Comparison of ENCODE assay signal across 10 mouse cellular contexts in the genomic region with DNA sequence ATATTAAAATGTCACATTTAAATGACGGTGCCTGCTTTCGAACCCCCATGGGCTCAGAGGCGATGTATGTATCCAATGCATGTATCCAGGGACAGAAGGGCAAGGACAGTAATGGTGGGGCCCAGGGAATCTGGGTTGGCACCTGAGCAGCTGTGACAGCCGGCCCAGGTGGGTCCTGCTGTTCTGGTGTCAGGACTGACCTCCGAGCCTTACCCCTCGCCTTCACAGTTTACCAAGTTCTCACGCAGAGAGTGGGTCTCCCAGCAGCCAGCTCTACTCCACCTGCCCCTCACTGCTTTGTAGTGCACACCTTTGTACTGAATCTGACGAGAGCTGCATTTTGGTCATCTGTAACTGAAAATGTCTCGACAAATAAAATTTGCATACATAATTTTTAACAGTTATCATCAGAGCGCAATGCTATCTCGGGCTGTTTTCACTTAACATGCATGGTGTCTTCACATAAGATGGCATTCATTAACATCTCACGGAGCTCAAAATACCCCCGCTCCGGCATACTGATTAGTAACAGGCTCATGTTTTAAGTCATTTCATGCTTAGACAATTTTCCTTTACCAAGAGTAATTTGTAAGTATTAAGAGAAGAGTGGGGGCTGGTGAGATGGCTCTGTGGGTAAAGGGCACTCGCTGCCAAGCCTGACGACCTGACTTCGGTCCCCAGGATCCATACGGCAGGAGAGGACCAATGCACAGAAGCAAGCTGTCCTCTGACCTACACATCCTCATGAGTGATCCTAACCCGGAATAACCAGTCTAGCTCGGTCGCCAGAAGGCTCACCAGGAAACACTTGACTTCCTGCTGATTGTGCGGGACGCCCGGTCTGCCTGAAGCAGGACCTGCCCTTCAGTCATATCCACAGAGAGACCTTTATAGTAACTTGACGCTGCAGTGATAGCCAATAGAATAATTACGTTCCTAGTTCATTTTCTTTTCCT.
A peak's percentile ranks its signal among the peaks of the same experiment; 100 is the strongest.
DNase-seq lines count a peak whose midpoint lies in the region; ATAC-seq and TF ChIP-seq lines count a peak whose summit lies in the region.
"Had no signal": no experiment of that assay in that cellular context is flagged by ENCODE, and none has a peak within 500 bp of the region (broad histone marks: within the 10 kb centered on the region; RNA-seq: fewer than 3 reads in every experiment).

No protein-coding gene starts in this region.

- no peak overlapping the region for H3K27ac ChIP-seq in embryonic facial prominence, embryonic 13.5 days
- H3K27ac ChIP-seq in embryonic facial prominence, embryonic 10.5 days (replicated peaks) = no peak overlapping the region
- 0 out of 2 replicates have a peak overlapping the region, but pooled peaks have one; percentile 35 for H3K27ac ChIP-seq in midbrain, embryonic 13.5 days
- no peak overlapping the region for H3K27ac ChIP-seq in midbrain, embryonic 10.5 days (replicated peaks)
- no peak overlapping the region; the same call in 1 of the 2 replicates for H3K27ac ChIP-seq in intestine, postnatal 0 days (ENCODE audit: low read depth, low read length)
- H3K27ac ChIP-seq in stomach, embryonic 15.5 days = peak overlapping the region; percentile 13; the same call in 1 of the 2 replicates
- H3K27ac ChIP-seq: midbrain, embryonic 12.5 days had no signal

- no peak for ATAC-seq in embryonic facial prominence, embryonic 13.5 days (ENCODE audit: insufficient number of reproducible peaks, insufficient read depth, low FRiP score, low TSS enrichment, low read depth)
- peak; percentile 14; the same call in 1 of the 2 replicates for ATAC-seq in midbrain, embryonic 13.5 days
- ATAC-seq in intestine, postnatal 0 days = peak; percentile 66
- ATAC-seq in stomach, embryonic 15.5 days (ENCODE audit: insufficient read depth, low FRiP score, low read depth) = peak; percentile 63; the same call in 1 of the 2 replicates
- ATAC-seq: Patski had no signal

- WGBS in embryonic facial prominence, embryonic 13.5 days = 58% methylated on average over 26 of the region's 26 CpGs
- WGBS in embryonic facial prominence, embryonic 10.5 days = 80% methylated on average over 26 of the region's 26 CpGs
- 84% methylated on average over 26 of the region's 26 CpGs for WGBS in midbrain, embryonic 13.5 days
- WGBS in midbrain, embryonic 10.5 days = 91% methylated on average over 26 of the region's 26 CpGs
- 70% methylated on average over 26 of the region's 26 CpGs for WGBS in intestine, postnatal 0 days
- 82% methylated on average over 26 of the region's 26 CpGs for WGBS in stomach, embryonic 15.5 days

- peaks cover 18% of the 10 kb centered on the region for H3K36me3 ChIP-seq in embryonic facial prominence, embryonic 13.5 days
- peaks cover 31% of the 10 kb centered on the region for H3K36me3 ChIP-seq in embryonic facial prominence, embryonic 10.5 days (replicated peaks)
- H3K36me3 ChIP-seq in midbrain, embryonic 13.5 days = peaks cover 16% of the 10 kb centered on the region
- peaks cover 51% of the 10 kb centered on the region for H3K36me3 ChIP-seq in midbrain, embryonic 10.5 days
- H3K36me3 ChIP-seq in intestine, postnatal 0 days (ENCODE audit: control insufficient read depth, insufficient read depth) = peaks cover 22% of the 10 kb centered on the region
- H3K36me3 ChIP-seq in stomach, embryonic 15.5 days = peaks cover 4% of the 10 kb centered on the region

- TF ChIP-seq CTCF in intestine, postnatal 0 days (IDR thresholded peaks at IDR 0.05; ENCODE audit: low read depth) = no peak

- peak overlapping the region; percentile 16; the same call in 1 of the 2 replicates for H3K4me2 ChIP-seq in embryonic facial prominence, embryonic 13.5 days
- no peak overlapping the region for H3K4me2 ChIP-seq in midbrain, embryonic 13.5 days (replicated peaks)
- 0 out of 2 replicates have a peak overlapping the region, but pooled peaks have one; percentile 6 for H3K4me2 ChIP-seq in intestine, postnatal 0 days (replicated peaks; ENCODE audit: low read depth)
- no peak overlapping the region for H3K4me2 ChIP-seq in stomach, embryonic 15.5 days
- H3K4me2 ChIP-seq: midbrain, embryonic 12.5 days had no signal

- H3K4me1 ChIP-seq in embryonic facial prominence, embryonic 13.5 days = peaks cover 21% of the 10 kb centered on the region
- H3K4me1 ChIP-seq in embryonic facial prominence, embryonic 10.5 days = peaks cover 12% of the 10 kb centered on the region
- H3K4me1 ChIP-seq in midbrain, embryonic 13.5 days (replicated peaks) = peaks cover 10% of the 10 kb centered on the region
- no peaks in the 10 kb centered on the region for H3K4me1 ChIP-seq in midbrain, embryonic 10.5 days
- no peaks in the 10 kb centered on the region for H3K4me1 ChIP-seq in intestine, postnatal 0 days (replicated peaks; ENCODE audit: control insufficient read depth, insufficient read depth, low read length)
- no peaks in the 10 kb centered on the region for H3K4me1 ChIP-seq in stomach, embryonic 15.5 days
- H3K4me1 ChIP-seq: midbrain, embryonic 12.5 days had no signal

- H3K4me3 ChIP-seq in embryonic facial prominence, embryonic 13.5 days = no peak overlapping the region
- H3K4me3 ChIP-seq in embryonic facial prominence, embryonic 10.5 days = no peak overlapping the region
- no peak overlapping the region for H3K4me3 ChIP-seq in midbrain, embryonic 13.5 days (replicated peaks)
- H3K4me3 ChIP-seq in midbrain, embryonic 10.5 days = no peak overlapping the region
- H3K4me3 ChIP-seq in intestine, postnatal 0 days (ENCODE audit: low read depth, low read length) = no peak overlapping the region
- H3K4me3 ChIP-seq in stomach, embryonic 15.5 days (replicated peaks) = no peak overlapping the region
- H3K4me3 ChIP-seq: midbrain, embryonic 12.5 days had no signal

- no peak overlapping the region for H3K9ac ChIP-seq in embryonic facial prominence, embryonic 13.5 days
- no peak overlapping the region for H3K9ac ChIP-seq in midbrain, embryonic 13.5 days (replicated peaks)
- no peak overlapping the region for H3K9ac ChIP-seq in intestine, postnatal 0 days (ENCODE audit: low read depth, low read length)
- no peak overlapping the region for H3K9ac ChIP-seq in stomach, embryonic 15.5 days
- H3K9ac ChIP-seq: midbrain, embryonic 12.5 days had no signal

- no peaks in the 10 kb centered on the region for H3K9me3 ChIP-seq in embryonic facial prominence, embryonic 13.5 days
- no peaks in the 10 kb centered on the region for H3K9me3 ChIP-seq in embryonic facial prominence, embryonic 10.5 days
- no peaks in the 10 kb centered on the region for H3K9me3 ChIP-seq in midbrain, embryonic 13.5 days
- H3K9me3 ChIP-seq in midbrain, embryonic 10.5 days (replicated peaks) = no peaks in the 10 kb centered on the region
- H3K9me3 ChIP-seq in intestine, postnatal 0 days (ENCODE audit: control insufficient read depth) = no peaks in the 10 kb centered on the region
- H3K9me3 ChIP-seq in stomach, embryonic 15.5 days = no peaks in the 10 kb centered on the region
- H3K9me3 ChIP-seq: midbrain, embryonic 12.5 days had no signal

- H3K27me3 ChIP-seq in embryonic facial prominence, embryonic 13.5 days = no peaks in the 10 kb centered on the region
- H3K27me3 ChIP-seq in embryonic facial prominence, embryonic 10.5 days (replicated peaks; ENCODE audit: low read depth, poor library complexity, severe bottlenecking) = no peaks in the 10 kb centered on the region
- no peaks in the 10 kb centered on the region for H3K27me3 ChIP-seq in midbrain, embryonic 13.5 days
- no peaks in the 10 kb centered on the region for H3K27me3 ChIP-seq in midbrain, embryonic 10.5 days (ENCODE audit: low read depth, poor library complexity, severe bottlenecking)
- no peaks in the 10 kb centered on the region for H3K27me3 ChIP-seq in intestine, postnatal 0 days (replicated peaks; ENCODE audit: control insufficient read depth, insufficient read depth, low read length)
- H3K27me3 ChIP-seq in stomach, embryonic 15.5 days (replicated peaks) = no peaks in the 10 kb centered on the region
- H3K27me3 ChIP-seq: midbrain, embryonic 12.5 days; Patski had no signal

- no peak for DNase-seq in embryonic facial prominence, embryonic 10.5 days (ENCODE audit: low spot score)
- no peak for DNase-seq in midbrain, embryonic 10.5 days (ENCODE audit: low spot score)
- DNase-seq in gastrocnemius, postnatal 10 days = no peak
- no peak for DNase-seq in adrenal gland, postnatal 25 days

Comparison
In these comparisons a context has a peak if more than half of its experiments do, and no peak if none do; other contexts are left out.
1. H3K27ac ChIP-seq: peak in midbrain, embryonic 13.5 days (single experiment) and stomach, embryonic 15.5 days (single experiment); none in embryonic facial prominence, embryonic 13.5 days (single experiment), embryonic facial prominence, embryonic 10.5 days (single experiment), midbrain, embryonic 10.5 days (single experiment) and intestine, postnatal 0 days (single experiment).
2. H3K4me2 ChIP-seq: peak in embryonic facial prominence, embryonic 13.5 days (single experiment) and intestine, postnatal 0 days (single experiment); none in midbrain, embryonic 13.5 days (single experiment) and stomach, embryonic 15.5 days (single experiment).